Mouse (Mus musculus) gastrocnemius, postnatal 36 days (tissue): ENCODE results near the gene Hba-x. TPM values are rescaled to one million over a fixed set of nuclear protein-coding genes. Genes with fewer than 3 reads are reported as not detected.

ENCODE experiments used
- DNase-seq, 2 experiments: peaks; one replicate each; pipeline ENCODE4 v3.0.0; 2022
- intact Hi-C: fragments of 180-260 bp; cut with DNase I; formaldehyde crosslinking; loops from one replicate; pipeline ENCODE4 v1.15.1; 2025
- total RNA-seq, 2 experiments: library from RNA; stranded (reverse); gene quantifications; 2 replicates each; pipeline ENCODE4 v1.2.3; 2021

The Hba-x gene
- total RNA-seq, 2 experiments from 2014 or later: not detected

DNA sequence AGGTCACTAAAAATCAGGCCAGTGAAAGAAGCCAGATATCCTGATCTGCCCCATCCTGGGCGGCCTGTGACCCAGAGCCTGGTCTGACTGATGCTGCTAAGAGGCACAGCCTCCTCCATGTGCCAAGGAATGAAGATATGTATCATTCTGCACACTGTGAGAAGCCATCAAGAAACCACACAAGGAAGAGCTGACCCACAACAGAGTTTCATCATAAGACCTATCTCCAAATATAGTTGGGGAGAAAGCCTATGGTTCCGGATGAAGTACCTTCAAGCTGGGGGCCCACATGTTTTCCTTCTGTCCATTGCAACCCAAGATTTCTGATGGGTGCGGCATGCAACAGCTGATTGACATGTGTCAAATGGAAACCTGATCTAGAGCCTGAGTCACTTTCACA is 39.8 kb downstream of the Hba-x start:
- intact Hi-C loops: no loop called here
- DNase-seq: no peak

DNA sequence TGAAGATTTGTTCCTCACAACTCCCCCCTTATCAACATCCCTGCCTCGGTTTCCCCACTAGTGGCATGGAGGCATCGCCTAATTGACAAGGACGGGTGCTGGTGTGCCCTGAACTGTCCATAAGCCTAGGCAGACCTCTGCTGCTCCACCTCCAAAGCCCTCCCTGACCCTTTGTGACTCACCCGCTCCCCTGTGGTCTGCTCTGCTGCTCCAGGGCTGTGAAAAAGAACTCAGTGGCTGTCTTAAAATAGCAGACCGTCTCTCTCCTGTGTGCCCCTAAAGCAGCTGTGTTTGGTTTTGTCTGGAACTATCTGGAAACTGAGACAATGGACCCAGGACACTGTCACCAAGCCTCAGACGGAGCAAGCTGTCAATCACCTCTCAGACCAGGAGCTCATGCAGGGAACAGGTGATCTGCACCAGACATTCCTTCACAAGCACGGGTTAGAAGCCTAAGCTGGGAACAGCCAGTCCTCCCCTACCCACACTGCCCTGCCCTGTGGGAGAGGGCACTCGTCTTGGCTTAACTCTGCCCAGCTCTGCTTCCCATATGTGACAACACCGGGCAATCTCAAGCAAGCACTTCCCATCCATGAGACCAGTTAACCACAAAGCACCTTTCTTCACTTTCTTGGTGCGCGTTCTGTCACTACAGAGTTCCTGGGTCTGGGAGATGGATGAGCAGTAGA is 44.5 kb downstream of the Hba-x start:
- no peak for DNase-seq
- intact Hi-C loops: no loop called here

DNA sequence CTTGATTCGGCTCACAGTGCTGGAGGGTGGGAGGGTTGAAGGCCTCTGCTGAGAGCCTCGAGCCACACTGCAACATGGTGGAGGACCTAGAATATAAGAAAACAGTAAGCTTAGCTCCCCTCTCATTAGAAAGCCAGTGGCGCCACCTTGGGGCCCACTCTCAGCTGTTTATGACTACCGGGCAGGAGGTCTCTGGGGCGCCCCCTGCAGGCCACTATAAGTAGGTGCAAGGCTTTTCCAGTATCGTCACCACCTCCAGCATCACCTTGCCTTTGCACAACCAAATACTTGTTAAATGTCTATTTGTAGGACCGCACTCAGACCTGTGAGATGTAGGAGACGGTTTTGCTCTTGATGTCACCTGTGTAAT is 45.0 kb downstream of the Hba-x start:
- intact Hi-C loops: no loop called here
- peak; percentile 42 to 44 for DNase-seq

DNA sequence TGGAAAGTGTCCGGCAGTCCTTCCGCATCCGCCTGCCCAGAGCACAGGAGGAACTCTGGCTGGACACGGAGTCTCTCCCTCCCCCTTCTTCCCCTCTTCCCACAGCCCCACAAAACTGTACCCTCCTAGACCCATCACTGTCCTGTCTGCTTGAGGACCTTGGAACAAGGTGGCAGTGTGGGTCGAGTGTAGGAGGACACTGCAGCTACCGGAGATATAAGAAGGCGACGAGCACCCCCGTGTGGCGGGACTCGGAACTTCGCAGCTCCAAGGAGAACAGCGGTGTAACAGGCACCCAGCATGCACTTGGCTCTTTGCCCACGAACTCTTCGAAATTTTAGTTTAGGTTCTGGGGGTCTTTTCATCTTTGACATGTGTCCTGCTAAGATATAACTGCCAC is 48.4 kb downstream of the Hba-x start:
- DNase-seq: peak; percentile 81 to 90
- intact Hi-C loops: no loop called here

Other genes starting within 250 kb of the Hba-x start
- gene Il9r, start 76.1 kb upstream of the Hba-x start, total RNA-seq: not detected
- 10 to 100 TPM in 1 of 2 experiments, 1 to 10 TPM in 1; 9.8 to 10.7 TPM for gene Snrnp25, start 71.0 kb upstream of the Hba-x start, total RNA-seq
- gene Rhbdf1, start 54.1 kb upstream of the Hba-x start, total RNA-seq: 10 to 100 TPM; 15.6 to 19.5 TPM
- 1 to 10 TPM; 4.5 to 5.0 TPM for gene Mpg, start 49.9 kb upstream of the Hba-x start, total RNA-seq
- 10 to 100 TPM; 20.2 to 26.1 TPM for gene Nprl3, start 8.7 kb upstream of the Hba-x start, total RNA-seq
- 100 to 1,000 TPM; 252 to 350 TPM for gene Hba-a1, start 7.1 kb downstream of the Hba-x start, total RNA-seq
- not detected for gene Hbq1b, start 10.6 kb downstream of the Hba-x start, total RNA-seq
- 100 to 1,000 TPM; 195 to 294 TPM for gene Hba-a2, start 20.1 kb downstream of the Hba-x start, total RNA-seq
- not detected for gene Hbq1a, start 23.7 kb downstream of the Hba-x start, total RNA-seq
- 1 to 10 TPM; 3.6 to 4.3 TPM for gene Sh3pxd2b, start 71.4 kb downstream of the Hba-x start, total RNA-seq
- gene Ubtd2, start 179.0 kb downstream of the Hba-x start, total RNA-seq: 10 to 100 TPM in 1 of 2 experiments, 1 to 10 TPM in 1; 9.0 to 11.2 TPM